Mouse (Mus musculus): ENCODE measurements around the gene Rpl7a. TPM values are rescaled to one million over a fixed set of nuclear protein-coding genes. Genes with fewer than 3 reads are reported as not detected.

Gene Rpl7a
- total RNA-seq (2012; rRNA removed): 2,695 and 3,070 TPM in 2 replicates

DNA sequence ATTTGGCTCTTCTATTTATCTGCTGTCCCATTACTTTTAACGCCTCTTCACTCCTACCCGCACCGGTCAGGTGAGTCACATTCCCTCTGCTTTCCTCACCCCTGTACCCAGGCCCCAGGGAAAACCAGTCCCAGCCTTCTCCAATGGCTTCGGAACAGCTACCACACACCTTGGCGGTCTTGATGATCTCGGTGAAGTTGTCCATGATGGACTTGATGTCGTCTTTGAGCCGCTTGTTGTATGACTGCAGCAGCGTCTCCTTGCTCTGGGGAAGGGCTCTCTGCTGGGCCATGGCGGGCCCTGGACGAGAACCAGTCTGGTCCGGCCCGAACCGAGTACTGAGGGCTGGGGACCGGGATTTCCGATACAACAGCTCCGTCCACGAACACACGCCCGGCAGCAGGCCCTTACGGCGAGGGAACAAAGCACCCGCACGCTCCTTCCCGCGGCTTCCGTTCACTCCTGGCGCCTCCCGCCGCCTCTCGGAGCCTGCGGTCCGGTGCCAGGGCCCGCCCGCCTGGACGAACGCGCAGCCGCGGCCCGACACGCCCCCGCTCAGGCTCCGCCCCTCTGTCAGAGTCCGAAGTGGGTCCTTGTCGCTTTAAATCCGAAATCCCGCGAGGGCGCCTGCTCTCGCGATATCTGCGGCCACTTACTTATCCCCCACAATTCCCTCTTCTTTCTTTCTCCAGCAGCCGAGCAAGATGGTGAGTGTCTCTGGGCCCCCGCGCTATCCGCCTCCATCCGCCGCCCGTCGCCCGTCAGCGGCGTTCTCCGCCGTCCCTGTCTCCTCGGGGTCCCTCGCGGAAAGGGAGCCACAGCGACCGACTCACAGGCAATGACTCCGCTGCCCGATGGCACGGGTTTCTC, at the start of gene Rpl7a, which contains the start of gene Med22:
Rpl7a (plus strand) TSS at position 641 of the 870 bp plus-strand sequence.
Med22 (minus strand) TSS at position 554 of the 870 bp plus-strand sequence.
- peak within 1 kb of the TSS; percentile 91 to 94 for H3K4me3 ChIP-seq (ENCODE audit: insufficient read depth in 1 of 2, low read depth in 1 of 2, low read length in 2 of 2, poor library complexity in 1 of 2, severe bottlenecking in 1 of 2)
- peak within 1 kb of the TSS; percentile 92 for H3K27ac ChIP-seq (ENCODE audit: insufficient read depth, low read depth, low read length, poor library complexity, severe bottlenecking)
- peaks cover 62% of the 10 kb centered on the region for H3K36me3 ChIP-seq (ENCODE audit: control insufficient read depth, insufficient read depth, low read length, poor library complexity, severe bottlenecking)
- no peaks in the 10 kb centered on the region for H3K9me3 ChIP-seq (ENCODE audit: control insufficient read depth, insufficient read depth, low read depth, low read length)
- peak; percentile 52; the same call in 1 of the 2 replicates for TF ChIP-seq HCFC1 (IDR thresholded peaks at IDR 0.05; ENCODE audit: borderline replicate concordance, insufficient read depth, low read length)
- TF ChIP-seq ZC3H11A (IDR thresholded peaks at IDR 0.05; ENCODE audit: borderline replicate concordance, low read depth, low read length): no peak
- TF ChIP-seq CHD2 (IDR thresholded peaks at IDR 0.05; ENCODE audit: low read depth, low read length): peak; percentile 99
- DNase-seq (ENCODE audit: low read depth, low spot score): peak; percentile 97
- peak within 1 kb of the TSS; percentile 99 for H3K9ac ChIP-seq (ENCODE audit: insufficient read depth, low read depth, low read length, poor library complexity, severe bottlenecking)
- peaks cover 0 to 5% of the 10 kb centered on the region in 2 experiments; a peak in 1 of 4 replicates for H3K4me1 ChIP-seq (ENCODE audit: control insufficient read depth in 2 of 2, insufficient read depth in 2 of 2, low read length in 2 of 2, poor library complexity in 1 of 2)
- in situ Hi-C loops (cut with MboI; ENCODE audit: low sequenced_read_pairs in 2 of 2, unreplicated experiment in 2 of 2): loop anchor here in 1 of 2 experiments (25.0 kb wide), 1 partner anchor 473 kb away; the partner anchor contains the start of gene Sec16a

DNA sequence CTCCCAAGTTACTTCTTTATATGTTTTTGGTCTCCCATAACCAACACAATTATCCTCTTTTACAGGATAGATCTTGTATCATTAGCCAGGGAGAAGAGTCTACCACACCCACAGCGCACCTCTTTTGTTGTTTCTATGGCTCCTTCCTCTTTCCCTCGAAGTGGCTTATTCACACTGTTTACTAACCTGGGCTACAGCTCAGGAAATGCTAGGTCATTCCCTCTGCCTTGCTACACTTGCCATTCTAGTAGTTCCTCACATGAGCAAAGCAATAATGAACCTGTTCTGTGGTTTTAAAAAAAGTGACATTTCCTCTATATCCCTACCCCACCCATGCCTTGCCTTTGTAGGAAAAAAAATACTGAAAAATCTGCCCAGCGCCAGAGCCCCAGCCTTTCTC, 47.7 kb upstream of the Rpl7a start:
- TF ChIP-seq ZC3H11A (IDR thresholded peaks at IDR 0.05; ENCODE audit: borderline replicate concordance, low read depth, low read length) (no peak), MAFK (IDR thresholded peaks at IDR 0.05; ENCODE audit: insufficient read depth, low read depth, low read length) (no peak), ZNF384 (IDR thresholded peaks at IDR 0.05; ENCODE audit: low read depth, low read length) (no peak), CHD2 (IDR thresholded peaks at IDR 0.05; ENCODE audit: low read depth, low read length) (no peak), HCFC1 (IDR thresholded peaks at IDR 0.05; ENCODE audit: borderline replicate concordance, insufficient read depth, low read length) (no peak)

DNA sequence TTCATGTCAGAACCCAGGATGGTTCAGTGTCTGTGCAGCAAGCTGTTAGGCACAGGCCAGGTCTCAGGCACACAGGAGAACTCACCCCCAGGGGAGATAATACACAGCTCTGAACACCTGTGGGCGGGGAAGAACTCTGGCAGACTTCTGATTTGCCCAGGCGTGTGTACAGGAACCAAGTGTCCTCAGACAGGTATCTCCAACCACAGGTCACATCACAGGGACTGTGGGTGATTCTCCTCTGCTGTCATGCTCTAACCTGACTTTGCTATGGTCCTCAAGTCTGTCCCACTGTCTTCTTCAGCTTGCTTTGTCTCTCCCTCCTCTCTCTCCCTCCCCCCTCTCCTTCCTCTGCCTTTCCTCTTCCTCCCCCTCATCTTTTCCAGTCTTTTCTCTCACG, 45.7 kb upstream of the Rpl7a start, which contains the start of gene Abo:
Abo (minus strand) TSS at position 101 of the 400 bp plus-strand sequence.
- H3K9me3 ChIP-seq (ENCODE audit: control insufficient read depth, insufficient read depth, low read depth, low read length): no peaks in the 10 kb centered on the region
- H3K9ac ChIP-seq (ENCODE audit: insufficient read depth, low read depth, low read length, poor library complexity, severe bottlenecking): no peak within 1 kb of the TSS
- peak within 1 kb of the TSS; percentile 47 for H3K27ac ChIP-seq (ENCODE audit: insufficient read depth, low read depth, low read length, poor library complexity, severe bottlenecking)
- DNase-seq (ENCODE audit: low read depth, low spot score): no peak
- in situ Hi-C loops (cut with MboI; ENCODE audit: low sequenced_read_pairs in 2 of 2, unreplicated experiment in 2 of 2): no loop called here
- H3K4me1 ChIP-seq (ENCODE audit: control insufficient read depth in 2 of 2, insufficient read depth in 2 of 2, low read length in 2 of 2, poor library complexity in 1 of 2): peaks cover 0 to 7% of the 10 kb centered on the region in 2 experiments; a peak in 1 of 4 replicates
- no peak for TF ChIP-seq CHD2 (IDR thresholded peaks at IDR 0.05; ENCODE audit: low read depth, low read length)
- TF ChIP-seq HCFC1 (IDR thresholded peaks at IDR 0.05; ENCODE audit: borderline replicate concordance, insufficient read depth, low read length): no peak
- TF ChIP-seq MAFK (IDR thresholded peaks at IDR 0.05; ENCODE audit: insufficient read depth, low read depth, low read length): no peak
- TF ChIP-seq ZC3H11A (IDR thresholded peaks at IDR 0.05; ENCODE audit: borderline replicate concordance, low read depth, low read length): no peak
- TF ChIP-seq ZNF384 (IDR thresholded peaks at IDR 0.05; ENCODE audit: low read depth, low read length): no peak
- H3K36me3 ChIP-seq (ENCODE audit: control insufficient read depth, insufficient read depth, low read length, poor library complexity, severe bottlenecking): no peaks in the 10 kb centered on the region
- H3K4me3 ChIP-seq (ENCODE audit: insufficient read depth in 1 of 2, low read depth in 1 of 2, low read length in 2 of 2, poor library complexity in 1 of 2, severe bottlenecking in 1 of 2): no peak within 1 kb of the TSS

More for the DNA sequence above, 47.7 kb upstream of the Rpl7a start:
- in situ Hi-C loops (cut with MboI; ENCODE audit: low sequenced_read_pairs in 2 of 2, unreplicated experiment in 2 of 2): no loop called here
- no peak overlapping the region for H3K9ac ChIP-seq (ENCODE audit: insufficient read depth, low read depth, low read length, poor library complexity, severe bottlenecking)
- H3K9me3 ChIP-seq (ENCODE audit: control insufficient read depth, insufficient read depth, low read depth, low read length): no peaks in the 10 kb centered on the region
- H3K27ac ChIP-seq (ENCODE audit: insufficient read depth, low read depth, low read length, poor library complexity, severe bottlenecking): no peak overlapping the region
- no peaks in the 10 kb centered on the region for H3K36me3 ChIP-seq (ENCODE audit: control insufficient read depth, insufficient read depth, low read length, poor library complexity, severe bottlenecking)
- peaks cover 0 to 7% of the 10 kb centered on the region in 2 experiments; a peak in 1 of 4 replicates for H3K4me1 ChIP-seq (ENCODE audit: control insufficient read depth in 2 of 2, insufficient read depth in 2 of 2, low read length in 2 of 2, poor library complexity in 1 of 2)
- no peak overlapping the region for H3K4me3 ChIP-seq (ENCODE audit: insufficient read depth in 1 of 2, low read depth in 1 of 2, low read length in 2 of 2, poor library complexity in 1 of 2, severe bottlenecking in 1 of 2)
- no peak for DNase-seq (ENCODE audit: low read depth, low spot score)

DNA sequence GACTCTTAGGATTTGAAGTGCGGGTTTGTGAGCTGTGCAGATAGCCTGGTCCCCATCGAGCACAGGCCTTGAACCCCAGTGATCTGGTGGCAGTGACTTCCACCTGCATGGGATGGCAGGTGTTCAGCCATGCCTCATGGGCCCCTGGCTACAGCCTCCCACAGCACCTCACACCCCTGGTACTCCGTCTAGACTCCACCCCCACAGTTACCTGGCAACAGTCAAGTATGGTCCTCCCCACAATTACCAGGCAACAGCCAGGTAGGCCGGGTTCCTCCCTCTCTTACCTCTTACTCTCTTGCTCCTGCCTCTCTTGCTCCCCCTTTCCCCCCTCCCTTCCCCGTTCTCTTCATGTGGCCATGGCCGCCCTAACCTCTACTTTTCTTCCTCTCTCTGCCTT, 39.9 kb upstream of the Rpl7a start:
- Histone ChIP-seq H3K9ac (ENCODE audit: insufficient read depth, low read depth, low read length, poor library complexity, severe bottlenecking) (no peak overlapping the region), H3K27ac (ENCODE audit: insufficient read depth, low read depth, low read length, poor library complexity, severe bottlenecking) (no peak overlapping the region), H3K4me3 (ENCODE audit: insufficient read depth in 1 of 2, low read depth in 1 of 2, low read length in 2 of 2, poor library complexity in 1 of 2, severe bottlenecking in 1 of 2) (peak overlapping the region; percentile 44 to 51), H3K36me3 (ENCODE audit: control insufficient read depth, insufficient read depth, low read length, poor library complexity, severe bottlenecking) (no peaks in the 10 kb centered on the region), H3K9me3 (ENCODE audit: control insufficient read depth, insufficient read depth, low read depth, low read length) (no peaks in the 10 kb centered on the region), H3K4me1 (ENCODE audit: control insufficient read depth in 2 of 2, insufficient read depth in 2 of 2, low read length in 2 of 2, poor library complexity in 1 of 2) (no peaks in the 10 kb centered on the region)
- DNase-seq (ENCODE audit: low read depth, low spot score): no peak
- TF ChIP-seq HCFC1 (IDR thresholded peaks at IDR 0.05; ENCODE audit: borderline replicate concordance, insufficient read depth, low read length) (no peak), ZC3H11A (IDR thresholded peaks at IDR 0.05; ENCODE audit: borderline replicate concordance, low read depth, low read length) (no peak), ZNF384 (IDR thresholded peaks at IDR 0.05; ENCODE audit: low read depth, low read length) (no peak), CHD2 (IDR thresholded peaks at IDR 0.05; ENCODE audit: low read depth, low read length) (no peak), MAFK (IDR thresholded peaks at IDR 0.05; ENCODE audit: insufficient read depth, low read depth, low read length) (no peak)
- in situ Hi-C loops (cut with MboI; ENCODE audit: low sequenced_read_pairs in 2 of 2, unreplicated experiment in 2 of 2): no loop called here
